Mouse (Mus musculus) ovary, postnatal 36 days (tissue): ENCODE measurements around the gene Dlg2.

Source experiments
- DNase-seq: peaks from one replicate; pipeline ENCODE4 v3.0.0; 2022; ENCODE audit warnings: low spot score, mixed read lengths

Dlg2 gene

GRCm38 (mm10) chr7:92066851-92067250, 1590.4 kb downstream of the Dlg2 start:
- DNase-seq, result no peak

- no peak for DNase-seq
Observed at GRCm38 (mm10) chr7:92087429-92087828, 1611.0 kb downstream of the Dlg2 start.

- DNase-seq, result peak; percentile 44
Observed at GRCm38 (mm10) chr7:92093860-92094259, 1617.4 kb downstream of the Dlg2 start.

GRCm38 (mm10) chr7:92095198-92095597, 1618.7 kb downstream of the Dlg2 start:
- no peak for DNase-seq

GRCm38 (mm10) chr7:92100847-92101246, 1624.4 kb downstream of the Dlg2 start:
- no peak for DNase-seq

GRCm38 (mm10) chr7:92102892-92103543, 1626.5 kb downstream of the Dlg2 start:
- DNase-seq, result no peak

GRCm38 (mm10) chr7:92105477-92105876, 1629.0 kb downstream of the Dlg2 start:
- no peak for DNase-seq

GRCm38 (mm10) chr7:92105956-92106355, 1629.5 kb downstream of the Dlg2 start:
- DNase-seq, result no peak

- no peak for DNase-seq
Observed at GRCm38 (mm10) chr7:92113065-92113464, 1636.6 kb downstream of the Dlg2 start.

- DNase-seq, result no peak
Observed at GRCm38 (mm10) chr7:92115237-92115871, 1638.9 kb downstream of the Dlg2 start.

GRCm38 (mm10) chr7:92123276-92123675, 1646.8 kb downstream of the Dlg2 start:
- no peak for DNase-seq

GRCm38 (mm10) chr7:92125886-92126285, 1649.4 kb downstream of the Dlg2 start:
- no peak for DNase-seq

GRCm38 (mm10) chr7:92134301-92134700, 1657.8 kb downstream of the Dlg2 start:
- DNase-seq, result no peak

- DNase-seq, result no peak
Observed at GRCm38 (mm10) chr7:92135624-92136023, 1659.2 kb downstream of the Dlg2 start.

GRCm38 (mm10) chr7:92140051-92140817, 1663.8 kb downstream of the Dlg2 start:
- DNase-seq, result no peak

- DNase-seq, result no peak
Observed at GRCm38 (mm10) chr7:92147499-92147898, 1671.0 kb downstream of the Dlg2 start.

- no peak for DNase-seq
Observed at GRCm38 (mm10) chr7:92150768-92151167, 1674.3 kb downstream of the Dlg2 start.

- no peak for DNase-seq
Observed at GRCm38 (mm10) chr7:92154603-92155002, 1678.1 kb downstream of the Dlg2 start.

- DNase-seq, result no peak
Observed at GRCm38 (mm10) chr7:92163150-92163549, 1686.7 kb downstream of the Dlg2 start.

- no peak for DNase-seq
Observed at GRCm38 (mm10) chr7:92164316-92164715, 1687.8 kb downstream of the Dlg2 start.

- no peak for DNase-seq
Observed at GRCm38 (mm10) chr7:92164875-92165518, 1688.5 kb downstream of the Dlg2 start.

GRCm38 (mm10) chr7:92180029-92180428, 1703.6 kb downstream of the Dlg2 start:
- no peak for DNase-seq
